Mouse (Mus musculus) bone marrow macrophage, adult 2 months (primary cell): Measurements from ENCODE around the gene Rtn4rl2.

Experiments
- CTCF ChIP-seq: IDR thresholded peaks from 2 replicates; pipeline ENCODE4 v1.5.1; 2012; ENCODE audit warnings: low read depth, mild to moderate bottlenecking, low read length, moderate library complexity
- POLR2A ChIP-seq: IDR thresholded peaks from 2 replicates; pipeline ENCODE4 v1.6.1; 2012; ENCODE audit warnings: mild to moderate bottlenecking, low read depth, low read length, borderline replicate concordance

DNA sequence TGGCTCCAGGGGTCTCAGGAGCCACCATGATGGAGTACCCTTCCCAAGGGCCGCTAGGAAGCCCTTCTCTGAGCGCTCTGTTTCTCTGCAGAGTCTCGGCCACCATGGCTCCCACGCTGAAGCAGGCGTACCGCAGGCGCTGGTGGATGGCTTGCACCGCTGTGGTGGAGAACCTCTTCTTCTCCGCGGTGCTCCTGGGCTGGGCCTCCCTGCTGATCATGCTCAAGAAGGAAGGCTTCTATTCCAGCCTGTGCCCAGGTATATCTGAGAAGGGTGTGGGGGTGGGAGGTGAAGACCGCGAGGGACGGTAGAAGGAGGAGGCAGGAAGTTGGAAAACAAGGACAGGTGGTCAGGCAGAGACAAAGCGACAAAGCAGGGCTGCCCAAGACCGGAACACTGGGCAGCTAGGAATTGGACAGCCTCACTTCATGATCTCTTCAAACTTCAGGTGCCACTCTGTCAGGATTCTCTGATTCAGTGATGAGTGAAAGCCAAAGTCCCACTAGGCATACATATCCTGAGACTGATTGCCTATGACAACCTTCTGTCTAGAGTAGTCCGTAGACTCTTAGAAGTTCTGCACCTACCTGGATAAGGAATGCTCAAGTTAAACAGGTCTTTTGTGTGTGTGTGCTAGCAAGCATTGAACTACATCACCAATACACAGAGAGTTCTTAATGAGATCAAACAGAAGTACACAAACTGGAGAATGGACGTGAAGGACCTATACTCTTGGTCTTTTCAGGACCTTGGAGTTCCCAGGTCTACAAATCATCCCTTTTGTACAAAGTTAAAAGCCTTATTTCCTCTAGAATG is 45.6 kb downstream of the Rtn4rl2 start:
- TF ChIP-seq CTCF (no peak), POLR2A (no peak)
